Mouse (Mus musculus): ENCODE measurements around the gene Coil.
"Not testable (repeated sequence)": the region's sequence is repeated elsewhere in the genome, so short reads cannot be mapped to it uniquely, and the experiment has no call there.

Gene Coil

GRCm38 (mm10) chr11:88966881-88967361 lies 3.1 kb upstream of the Coil start, which contains the start of gene Elobl:
Elobl (minus strand) TSS chr11:88966931.
- DNase-seq (ENCODE audit: extremely low read depth, low read depth), result no peak

GRCm38 (mm10) chr11:88973776-88974701 lies 4.0 kb downstream of the Coil start:
- peak; percentile 79 for DNase-seq (ENCODE audit: extremely low read depth, low read depth)

- no peak for DNase-seq (ENCODE audit: extremely low read depth, low read depth)
Observed at GRCm38 (mm10) chr11:88976320-88976719, 6.3 kb downstream of the Coil start.

- DNase-seq (ENCODE audit: extremely low read depth, low read depth), result no peak
Observed at GRCm38 (mm10) chr11:88977188-88977587, 7.1 kb downstream of the Coil start.

GRCm38 (mm10) chr11:88981337-88981736 lies 11.3 kb downstream of the Coil start:
- DNase-seq (ENCODE audit: extremely low read depth, low read depth), result no peak

- no peak for DNase-seq (ENCODE audit: extremely low read depth, low read depth)
Observed at GRCm38 (mm10) chr11:88986616-88987015, 16.6 kb downstream of the Coil start.

- no peak for DNase-seq (ENCODE audit: extremely low read depth, low read depth)
Observed at GRCm38 (mm10) chr11:88988956-88989355, 18.9 kb downstream of the Coil start.

GRCm38 (mm10) chr11:88989530-88989929 lies 19.5 kb downstream of the Coil start:
- no peak for DNase-seq (ENCODE audit: extremely low read depth, low read depth)

GRCm38 (mm10) chr11:88993186-88993585 lies 23.1 kb downstream of the Coil start:
- no peak for DNase-seq (ENCODE audit: extremely low read depth, low read depth)

GRCm38 (mm10) chr11:88993625-88994024 lies 23.6 kb downstream of the Coil start:
- peak; percentile 76 for DNase-seq (ENCODE audit: extremely low read depth, low read depth)

- no peak for DNase-seq (ENCODE audit: extremely low read depth, low read depth)
Observed at GRCm38 (mm10) chr11:88994492-88994891, 24.4 kb downstream of the Coil start.

GRCm38 (mm10) chr11:88995616-88996015 lies 25.6 kb downstream of the Coil start:
- DNase-seq (ENCODE audit: extremely low read depth, low read depth), result no peak

- no peak for DNase-seq (ENCODE audit: extremely low read depth, low read depth)
Observed at GRCm38 (mm10) chr11:88996427-88996826, 26.4 kb downstream of the Coil start.

- not testable (repeated sequence) for DNase-seq (ENCODE audit: extremely low read depth, low read depth)
Observed at GRCm38 (mm10) chr11:88997343-88997742, 27.3 kb downstream of the Coil start.

- DNase-seq (ENCODE audit: extremely low read depth, low read depth), result no peak
Observed at GRCm38 (mm10) chr11:88998406-88998805, 28.4 kb downstream of the Coil start.

- DNase-seq (ENCODE audit: extremely low read depth, low read depth), result peak; percentile 88
Observed at GRCm38 (mm10) chr11:88998974-88999722, 29.1 kb downstream of the Coil start, which contains the start of gene Trim25. Trim25 (plus strand) TSS chr11:88999376.

- DNase-seq (ENCODE audit: extremely low read depth, low read depth), result no peak
Observed at GRCm38 (mm10) chr11:88999723-89000526, 29.9 kb downstream of the Coil start.

- DNase-seq (ENCODE audit: extremely low read depth, low read depth), result no peak
Observed at GRCm38 (mm10) chr11:89000527-89000819, 30.4 kb downstream of the Coil start.

GRCm38 (mm10) chr11:89001569-89001968 lies 31.5 kb downstream of the Coil start:
- DNase-seq (ENCODE audit: extremely low read depth, low read depth), result no peak

GRCm38 (mm10) chr11:89002068-89002467 lies 32.0 kb downstream of the Coil start:
- DNase-seq (ENCODE audit: extremely low read depth, low read depth), result no peak

GRCm38 (mm10) chr11:89002621-89003020 lies 32.6 kb downstream of the Coil start:
- no peak for DNase-seq (ENCODE audit: extremely low read depth, low read depth)
